ENCODE assay signal across 25 mouse cellular contexts in the genomic region with DNA sequence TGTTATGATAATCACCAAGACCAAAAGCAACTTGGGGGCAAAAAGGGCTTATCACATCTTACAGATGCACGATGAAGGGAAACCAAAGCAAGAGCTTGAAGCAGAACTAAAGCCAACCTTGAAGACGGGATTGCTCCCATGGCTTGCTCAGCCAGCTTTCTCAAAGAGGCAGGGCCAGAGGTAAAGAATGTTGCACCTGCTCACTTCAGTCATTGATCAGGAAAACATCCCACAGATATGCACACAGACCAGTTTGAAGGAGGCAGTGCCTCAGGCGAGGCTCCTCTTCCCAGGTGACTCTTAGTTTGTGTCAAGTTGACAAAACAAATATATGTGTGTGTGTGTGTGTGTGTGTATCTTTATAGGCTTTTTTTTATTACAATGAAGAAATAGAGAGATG. TPM values are rescaled to one million over a fixed set of nuclear protein-coding genes. Genes with fewer than 3 reads are reported as not detected.
"Had no signal": no experiment of that assay in that cellular context is flagged by ENCODE, and none has a peak within 500 bp of the region (broad histone marks: within the 10 kb centered on the region; RNA-seq: fewer than 3 reads in every experiment).

No protein-coding gene starts in this region.

- ATAC-seq: intestine, embryonic 16.5 days had no signal

- H3K4me1 ChIP-seq: limb, embryonic 10.5 days; lung, embryonic 15.5 days had no signal

- H3K4me2 ChIP-seq: limb, embryonic 13.5 days; lung, embryonic 15.5 days; midbrain, embryonic 11.5 days had no signal

- H3K4me3 ChIP-seq: layer of hippocampus, adult 2 months; limb, embryonic 10.5 days; limb, embryonic 13.5 days; lung, embryonic 15.5 days; megakaryocyte, embryonic 14.5 days had no signal

- H3K27ac ChIP-seq: layer of hippocampus, adult 2 months; limb, embryonic 10.5 days; limb, embryonic 13.5 days; lung, embryonic 15.5 days; macrophage; stomach, postnatal 0 days had no signal

- H3K36me3 ChIP-seq: limb, embryonic 10.5 days; lung, embryonic 15.5 days had no signal

- H3K27me3 ChIP-seq: limb, embryonic 13.5 days; lung, embryonic 15.5 days; megakaryocyte, embryonic 14.5 days had no signal

- H3K9ac ChIP-seq: limb, embryonic 13.5 days; lung, embryonic 15.5 days had no signal

- DNase-seq: kidney, adult 18-20 months; kidney, adult 9 months; kidney, postnatal 14 days; layer of hippocampus, adult 9-11 months; lung, adult 18-20 months; lung, postnatal 10 days; midbrain, embryonic 14.5 days; right cerebral cortex, postnatal 25 days; thymus, adult 2 months; thymus, postnatal 14 days; thymus, postnatal 4 days had no signal

- H3K9me3 ChIP-seq: limb, embryonic 10.5 days; limb, embryonic 13.5 days; lung, embryonic 15.5 days; megakaryocyte, embryonic 14.5 days had no signal

RNA-seq across cellular contexts. Expression of a gene that starts 59.1 kb away (rescaled TPM):
- total RNA-seq: layer of hippocampus, adult 2 months; layer of hippocampus, postnatal 25 days; left cerebral cortex, adult 18-20 months; left cerebral cortex, postnatal 25 days had no signal
- polyA plus RNA-seq: intestine, embryonic 16.5 days; limb, embryonic 10.5 days; limb, embryonic 13.5 days; midbrain, embryonic 11.5 days; midbrain, embryonic 14.5 days; neural tube, embryonic 11.5 days; neural tube, embryonic 14.5 days; stomach, postnatal 0 days had no signal
